Mouse (Mus musculus) cerebellum, adult 2 months (tissue): Measurements from ENCODE around the gene Oprl1. TPM values are rescaled to one million over a fixed set of nuclear protein-coding genes. Genes with fewer than 3 reads are reported as not detected.

Experiments
- DNase-seq, 2 experiments: peaks; one replicate each; pipeline ENCODE4 v3.0.0; 2021
- H3K27ac ChIP-seq: fragments of 200-500 bp; 2 replicates; pipeline ENCODE4 v1.5.1; 2012; ENCODE audit warnings: low read length, control low read depth, inconsistent platforms; ENCODE audit not compliant: insufficient read depth
- H3K27me3 ChIP-seq: fragments of 200-500 bp; 2 replicates; pipeline ENCODE4 v1.6.1; 2012; ENCODE audit warnings: inconsistent platforms, mild to moderate bottlenecking, low read length, moderate library complexity; ENCODE audit not compliant: control insufficient read depth, insufficient read depth
- H3K4me1 ChIP-seq: fragments of 200-500 bp; 2 replicates; pipeline ENCODE4 v1.6.1; 2011; ENCODE audit warnings: low read length; ENCODE audit not compliant: control insufficient read depth, insufficient read depth
- H3K4me3 ChIP-seq: fragments of 200-500 bp; replicated peaks from 2 replicates; pipeline ENCODE3; 2011; ENCODE audit warnings: mild to moderate bottlenecking, low read depth, low read length, control low read depth; ENCODE audit not compliant: insufficient read depth
- CTCF ChIP-seq: fragments of 200-500 bp; IDR thresholded peaks from 2 replicates; pipeline ENCODE4 v1.5.1; 2011; ENCODE audit warnings: low read depth, mild to moderate bottlenecking, control low read depth, low read length, moderate library complexity, borderline replicate concordance; ENCODE audit not compliant: insufficient read depth
- POLR2A ChIP-seq: fragments of 200-500 bp; IDR thresholded peaks from 2 replicates; pipeline ENCODE4 v1.6.1; 2011; ENCODE audit warnings: low read length, control low read depth, borderline replicate concordance; ENCODE audit not compliant: insufficient read depth
- WGBS: fragments of 180-500 bp; shearing (Covaris S2); methylation state at CpG from one replicate; pipeline ENCODE4 v1.1.7; 2018; 5-methylcytosine and 5-hydroxymethylcytosine counted together
- polyA plus RNA-seq: library from polyadenylated mRNA; depleted of rRNA; stranded (reverse); fragments of >200 nt; gene quantifications from 2 replicates; pipeline ENCODE4 v1.2.3, GENCODE M21; 2012

The Oprl1 gene
- polyA plus RNA-seq, 1 experiment, result 35.1 TPM

DNA sequence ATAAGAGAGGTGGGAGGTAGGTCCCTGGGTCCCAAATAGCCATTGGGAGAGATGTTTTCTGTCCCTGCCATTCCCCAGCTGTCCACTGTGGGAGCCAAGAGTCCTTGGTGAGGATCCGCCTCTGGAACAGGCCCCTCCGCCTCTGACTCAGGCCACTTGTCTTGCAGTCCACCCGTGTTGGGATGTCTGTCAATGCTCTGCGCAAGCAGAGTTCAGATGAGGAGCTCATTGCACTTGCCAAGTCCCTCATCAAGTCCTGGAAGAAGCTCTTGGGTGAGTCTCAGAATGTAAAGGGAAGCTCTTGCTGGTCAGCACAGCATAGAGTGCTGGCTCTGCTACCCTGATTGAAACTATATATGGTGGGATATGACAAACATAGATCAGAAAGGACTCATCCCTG is 31.4 kb upstream of the Oprl1 start:
- Histone ChIP-seq H3K4me3 (no peak overlapping the region), H3K27ac (no peak overlapping the region), H3K27me3 (no peaks in the 10 kb centered on the region), H3K4me1 (peaks cover 6% of the 10 kb centered on the region; the same call in 1 of the 2 replicates)
- 56% methylated on average over 4 of the region's 4 CpGs for WGBS
- TF ChIP-seq POLR2A (no peak), CTCF (no peak)
- DNase-seq, result no peak

- Histone ChIP-seq H3K27me3 (no peaks in the 10 kb centered on the region), H3K4me1 (peaks cover 3% of the 10 kb centered on the region; the same call in 1 of the 2 replicates), H3K4me3 (no peak overlapping the region), H3K27ac (no peak overlapping the region)
- DNase-seq, result no peak
- 97% methylated on average over 1 of the region's 1 CpGs for WGBS
- TF ChIP-seq POLR2A (no peak), CTCF (no peak)
Measured at GRCm38 (mm10) chr2:181684713-181685112, 30.1 kb upstream of the Oprl1 start.

GRCm38 (mm10) chr2:181685686-181686085 is 29.1 kb upstream of the Oprl1 start:
- no peak for TF ChIP-seq POLR2A
- TF ChIP-seq CTCF, result no peak
- DNase-seq, result no peak
- no peak overlapping the region for H3K27ac ChIP-seq
- WGBS, result 95% methylated on average over 4 of the region's 4 CpGs
- H3K4me1 ChIP-seq, result peaks cover 2% of the 10 kb centered on the region; the same call in 1 of the 2 replicates
- H3K27me3 ChIP-seq, result no peaks in the 10 kb centered on the region
- H3K4me3 ChIP-seq, result no peak overlapping the region

DNA sequence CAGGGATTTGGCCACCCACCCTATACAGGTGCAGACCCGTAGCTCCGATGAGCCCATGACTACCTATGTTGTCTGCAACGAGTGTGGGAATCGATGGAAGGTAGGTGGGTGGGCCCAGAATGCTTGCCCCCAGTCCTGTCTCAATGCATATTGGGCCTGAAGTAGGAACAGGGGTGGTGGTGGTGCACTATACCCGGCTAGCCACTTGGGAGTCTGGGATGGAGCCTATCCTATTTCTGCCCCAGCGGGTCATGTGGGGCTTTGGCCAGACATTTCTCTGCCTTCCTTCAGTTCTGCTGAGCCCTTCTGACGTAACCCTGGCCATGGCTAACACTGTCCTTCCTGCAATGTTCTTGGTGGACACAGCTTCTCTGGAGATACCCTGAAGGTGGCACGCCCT is 27.2 kb upstream of the Oprl1 start:
- no peak for DNase-seq
- Histone ChIP-seq H3K27ac (no peak overlapping the region), H3K4me3 (no peak overlapping the region), H3K27me3 (no peaks in the 10 kb centered on the region), H3K4me1 (no peaks in the 10 kb centered on the region)
- 94% methylated on average over 8 of the region's 8 CpGs for WGBS
- no peak for TF ChIP-seq POLR2A
- no peak for TF ChIP-seq CTCF

- no peak for TF ChIP-seq POLR2A
- TF ChIP-seq CTCF, result no peak
- H3K27me3 ChIP-seq, result no peaks in the 10 kb centered on the region
- no peak for DNase-seq
- no peaks in the 10 kb centered on the region for H3K4me1 ChIP-seq
- 87% methylated on average over 10 of the region's 10 CpGs for WGBS
- H3K27ac ChIP-seq, result no peak overlapping the region
- H3K4me3 ChIP-seq, result no peak overlapping the region
Measured at GRCm38 (mm10) chr2:181689466-181690160, 25.2 kb upstream of the Oprl1 start.

- H3K27me3 ChIP-seq, result no peaks in the 10 kb centered on the region
- no peak for TF ChIP-seq POLR2A
- TF ChIP-seq CTCF, result no peak
- no peak for DNase-seq
- WGBS, result 87% methylated on average over 6 of the region's 6 CpGs
- H3K4me3 ChIP-seq, result no peak overlapping the region
- no peaks in the 10 kb centered on the region for H3K4me1 ChIP-seq
- H3K27ac ChIP-seq, result no peak overlapping the region
Measured at GRCm38 (mm10) chr2:181691083-181691482, 23.7 kb upstream of the Oprl1 start.

DNA sequence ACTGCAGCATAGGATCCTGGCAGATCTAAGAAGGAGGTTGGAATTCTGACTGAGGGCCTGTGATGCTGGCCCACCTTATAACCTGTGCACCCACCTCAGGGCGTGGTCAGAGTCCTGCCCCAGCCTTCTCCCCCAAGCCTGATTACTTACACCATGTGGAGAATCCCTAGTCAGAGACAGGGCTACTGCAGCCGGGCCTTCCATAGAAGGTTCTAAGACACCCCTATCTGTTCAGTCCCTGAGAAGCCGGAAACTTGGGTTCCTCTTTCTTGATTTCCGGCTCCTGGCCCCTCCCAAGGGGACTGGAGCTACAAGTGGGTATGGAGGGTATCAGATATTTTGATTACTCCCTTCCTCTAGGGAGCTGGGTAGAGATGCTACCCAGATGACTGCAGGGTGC is 23.2 kb upstream of the Oprl1 start:
- Histone ChIP-seq H3K4me3 (no peak overlapping the region), H3K27me3 (no peaks in the 10 kb centered on the region), H3K4me1 (no peaks in the 10 kb centered on the region), H3K27ac (no peak overlapping the region)
- no peak for DNase-seq
- WGBS, result 87% methylated on average over 4 of the region's 4 CpGs
- no peak for TF ChIP-seq POLR2A

DNA sequence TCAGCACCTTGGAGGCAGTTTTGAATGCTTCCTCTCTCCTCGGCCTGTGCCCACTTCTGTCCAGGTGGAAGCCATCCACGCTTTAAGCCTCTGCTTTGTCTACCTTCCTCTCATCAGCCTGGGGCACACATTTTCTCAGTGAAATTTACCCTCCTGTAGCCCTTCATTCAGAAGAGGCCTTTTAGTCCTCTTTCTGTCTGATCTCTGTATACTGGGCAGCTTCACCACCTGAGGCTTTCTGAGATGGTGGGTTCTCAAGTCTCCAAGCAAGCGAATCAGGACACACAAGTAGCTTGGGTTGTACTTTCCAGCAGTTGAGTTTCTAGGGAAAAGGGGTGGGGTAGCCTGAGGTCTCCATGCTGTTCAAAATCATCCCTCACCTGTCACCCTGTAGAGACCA is 22.5 kb upstream of the Oprl1 start:
- H3K27ac ChIP-seq, result no peak overlapping the region
- 97% methylated on average over 3 of the region's 3 CpGs for WGBS
- DNase-seq, result peak in 1 of 2 experiments; percentile 3
- H3K4me1 ChIP-seq, result no peaks in the 10 kb centered on the region
- H3K4me3 ChIP-seq, result no peak overlapping the region
- H3K27me3 ChIP-seq, result no peaks in the 10 kb centered on the region
- no peak for TF ChIP-seq CTCF
- no peak for TF ChIP-seq POLR2A
